In the genomic region with DNA sequence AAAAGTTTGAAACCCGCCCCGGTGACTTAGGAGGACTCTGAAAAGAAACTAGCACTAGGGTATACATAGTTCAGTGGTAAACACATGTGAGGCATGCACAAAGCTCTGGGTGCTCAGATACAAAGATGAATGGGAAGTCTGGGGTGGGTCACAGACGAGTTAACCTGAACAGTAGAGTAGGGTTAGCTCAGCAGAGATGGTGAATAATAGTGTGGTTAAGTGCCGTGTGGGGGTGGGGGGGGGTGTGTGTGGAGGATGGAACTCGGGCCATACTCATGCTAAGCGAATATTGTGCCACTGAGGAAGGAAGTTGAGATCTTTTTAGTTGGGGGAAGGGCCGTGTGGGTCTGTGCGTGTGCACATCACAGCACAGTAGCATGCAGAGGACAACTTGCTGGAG, we compare ENCODE assay signal across 10 mouse cellular contexts. TPM values are rescaled to one million over a fixed set of nuclear protein-coding genes. Genes with fewer than 3 reads are reported as not detected.
DNase-seq lines count a peak whose midpoint lies in the region; ATAC-seq and TF ChIP-seq lines count a peak whose summit lies in the region.
"Had no signal": no experiment of that assay in that cellular context is flagged by ENCODE, and none has a peak within 500 bp of the region (broad histone marks: within the 10 kb centered on the region; RNA-seq: fewer than 3 reads in every experiment).

No protein-coding gene starts in this region.

- no peak for TF ChIP-seq CTCF in intestine, postnatal 0 days (IDR thresholded peaks at IDR 0.05; ENCODE audit: low read depth)

- 80% methylated on average over 8 of the region's 8 CpGs for WGBS in heart, embryonic 12.5 days
- WGBS in neural tube, embryonic 13.5 days: 85% methylated on average over 8 of the region's 8 CpGs
- 84% methylated on average over 8 of the region's 8 CpGs for WGBS in neural tube, embryonic 15.5 days
- WGBS in intestine, postnatal 0 days: 66% methylated on average over 8 of the region's 8 CpGs

- H3K9ac ChIP-seq in heart, embryonic 12.5 days: peak overlapping the region; percentile 68; the same call in 1 of the 2 replicates
- peak overlapping the region; percentile 93 for H3K9ac ChIP-seq in neural tube, embryonic 13.5 days
- H3K9ac ChIP-seq in neural tube, embryonic 15.5 days (replicated peaks): no peak overlapping the region
- no peak overlapping the region for H3K9ac ChIP-seq in intestine, postnatal 0 days (ENCODE audit: low read depth, low read length)

- ATAC-seq in heart, embryonic 12.5 days (ENCODE audit: insufficient number of reproducible peaks, low FRiP score): no peak
- no peak for ATAC-seq in neural tube, embryonic 13.5 days (ENCODE audit: low read depth)
- no peak for ATAC-seq in neural tube, embryonic 15.5 days (ENCODE audit: low FRiP score)
- ATAC-seq in intestine, postnatal 0 days: no peak
- ATAC-seq: Patski had no signal

- H3K36me3 ChIP-seq in heart, embryonic 12.5 days: peaks cover 49% of the 10 kb centered on the region
- H3K36me3 ChIP-seq in neural tube, embryonic 13.5 days: peaks cover 37% of the 10 kb centered on the region
- H3K36me3 ChIP-seq in neural tube, embryonic 15.5 days: peaks cover 36% of the 10 kb centered on the region
- H3K36me3 ChIP-seq in intestine, postnatal 0 days (ENCODE audit: control insufficient read depth, insufficient read depth): peaks cover 24% of the 10 kb centered on the region

- H3K9me3 ChIP-seq in heart, embryonic 12.5 days (replicated peaks): no peaks in the 10 kb centered on the region
- no peaks in the 10 kb centered on the region for H3K9me3 ChIP-seq in neural tube, embryonic 13.5 days
- H3K9me3 ChIP-seq in neural tube, embryonic 15.5 days (replicated peaks): no peaks in the 10 kb centered on the region
- H3K9me3 ChIP-seq in intestine, postnatal 0 days (ENCODE audit: control insufficient read depth): no peaks in the 10 kb centered on the region

- no peak overlapping the region for H3K27ac ChIP-seq in heart, embryonic 12.5 days (ENCODE audit: poor library complexity, severe bottlenecking)
- no peak overlapping the region for H3K27ac ChIP-seq in neural tube, embryonic 13.5 days (replicated peaks)
- no peak overlapping the region for H3K27ac ChIP-seq in neural tube, embryonic 15.5 days (replicated peaks)
- H3K27ac ChIP-seq in intestine, postnatal 0 days (ENCODE audit: low read depth, low read length): no peak overlapping the region

- peaks cover 27% of the 10 kb centered on the region for H3K4me1 ChIP-seq in heart, embryonic 12.5 days (replicated peaks)
- peaks cover 34% of the 10 kb centered on the region for H3K4me1 ChIP-seq in neural tube, embryonic 13.5 days (replicated peaks)
- peaks cover 27% of the 10 kb centered on the region for H3K4me1 ChIP-seq in neural tube, embryonic 15.5 days
- H3K4me1 ChIP-seq in intestine, postnatal 0 days (replicated peaks; ENCODE audit: control insufficient read depth, insufficient read depth, low read length): peaks cover 8% of the 10 kb centered on the region

- H3K4me2 ChIP-seq in heart, embryonic 12.5 days: peak overlapping the region; percentile 81
- H3K4me2 ChIP-seq in neural tube, embryonic 13.5 days: peak overlapping the region; percentile 88; the same call in 1 of the 2 replicates
- no peak overlapping the region for H3K4me2 ChIP-seq in neural tube, embryonic 15.5 days
- H3K4me2 ChIP-seq in intestine, postnatal 0 days (replicated peaks; ENCODE audit: low read depth): peak overlapping the region; percentile 66; the same call in 1 of the 2 replicates

- H3K27me3 ChIP-seq in heart, embryonic 12.5 days (replicated peaks): no peaks in the 10 kb centered on the region
- no peaks in the 10 kb centered on the region for H3K27me3 ChIP-seq in neural tube, embryonic 13.5 days
- no peaks in the 10 kb centered on the region for H3K27me3 ChIP-seq in neural tube, embryonic 15.5 days (replicated peaks)
- no peaks in the 10 kb centered on the region for H3K27me3 ChIP-seq in intestine, postnatal 0 days (replicated peaks; ENCODE audit: control insufficient read depth, insufficient read depth, low read length)
- H3K27me3 ChIP-seq: Patski had no signal

- DNase-seq in heart, adult 8-10 months (ENCODE audit: low spot score): no peak
- no peak for DNase-seq in right cerebral cortex, adult 18-20 months
- DNase-seq in embryo, embryonic 10.5 days (ENCODE audit: low spot score): no peak
- DNase-seq in left cerebral cortex, adult 8-10 months (ENCODE audit: low spot score in 2 of 2): no peak
- DNase-seq: spleen, adult 18-20 months had no signal

- H3K4me3 ChIP-seq in heart, embryonic 12.5 days: peak overlapping the region; percentile 97
- no peak overlapping the region for H3K4me3 ChIP-seq in neural tube, embryonic 13.5 days
- H3K4me3 ChIP-seq in neural tube, embryonic 15.5 days (replicated peaks): no peak overlapping the region
- H3K4me3 ChIP-seq in intestine, postnatal 0 days (ENCODE audit: low read depth, low read length): no peak overlapping the region

RNA-seq across cellular contexts. Expression of a gene that starts 2.1 kb away (rescaled TPM):
- polyA plus RNA-seq in heart, embryonic 12.5 days (2016; fragmentation: Nextera tagmentation; extraction: Ambion mirVana): 950 TPM in 2 replicates
- total RNA-seq in heart, adult 8-10 months (2022): 1,000 to 10,000 TPM; 1,906 to 1,974 (median 1,950) TPM
- 607 and 633 TPM in 2 replicates for polyA plus RNA-seq in neural tube, embryonic 13.5 days (2015; fragmentation: Nextera tagmentation; extraction: Ambion mirVana)
- polyA plus RNA-seq in neural tube, embryonic 15.5 days (2015; fragmentation: Nextera tagmentation; extraction: Ambion mirVana): 658 and 665 TPM in 2 replicates
- 798 and 872 TPM in 2 replicates for polyA plus RNA-seq in intestine, postnatal 0 days (2015; fragmentation: Nextera tagmentation; extraction: Ambion mirVana)
- total RNA-seq in left cerebral cortex, adult 8-10 months (2022): 100 to 1,000 TPM; 407 to 445 (median 424) TPM

RNA-seq across cellular contexts. Expression of a gene that starts 2.1 kb away (rescaled TPM):
- polyA plus RNA-seq in heart, embryonic 12.5 days (2016; fragmentation: Nextera tagmentation; extraction: Ambion mirVana): not detected in 2 replicates
- not detected for total RNA-seq in heart, adult 8-10 months (2022)
- 0.68 TPM in 1 of 2 replicates, not detected in the other for polyA plus RNA-seq in neural tube, embryonic 13.5 days (2015; fragmentation: Nextera tagmentation; extraction: Ambion mirVana)
- polyA plus RNA-seq in neural tube, embryonic 15.5 days (2015; fragmentation: Nextera tagmentation; extraction: Ambion mirVana): 0.36 and 0.88 TPM in 2 replicates
- polyA plus RNA-seq in intestine, postnatal 0 days (2015; fragmentation: Nextera tagmentation; extraction: Ambion mirVana): 0.21 and 0.27 TPM in 2 replicates
- under 1 TPM in 2 of 4 experiments, not detected in 2; 0.30 to 0.37 TPM for total RNA-seq in left cerebral cortex, adult 8-10 months (2022)

RNA-seq across cellular contexts. Expression of a gene that starts 26.4 kb away (rescaled TPM):
- 0.22 TPM in 1 of 2 replicates, not detected in the other for polyA plus RNA-seq in heart, embryonic 12.5 days (2016; fragmentation: Nextera tagmentation; extraction: Ambion mirVana)
- total RNA-seq in heart, adult 8-10 months (2022): not detected
- 77.2 and 85.9 TPM in 2 replicates for polyA plus RNA-seq in neural tube, embryonic 13.5 days (2015; fragmentation: Nextera tagmentation; extraction: Ambion mirVana)
- 65.5 and 87.3 TPM in 2 replicates for polyA plus RNA-seq in neural tube, embryonic 15.5 days (2015; fragmentation: Nextera tagmentation; extraction: Ambion mirVana)
- 0.82 and 0.91 TPM in 2 replicates for polyA plus RNA-seq in intestine, postnatal 0 days (2015; fragmentation: Nextera tagmentation; extraction: Ambion mirVana)
- total RNA-seq in left cerebral cortex, adult 8-10 months (2022): 10 to 100 TPM; 61.8 to 78.3 (median 68.6) TPM

RNA-seq across cellular contexts. Expression of a gene that starts 36.1 kb away (rescaled TPM):
- polyA plus RNA-seq in heart, embryonic 12.5 days (2016; fragmentation: Nextera tagmentation; extraction: Ambion mirVana): 34.5 and 35.8 TPM in 2 replicates
- total RNA-seq in heart, adult 8-10 months (2022): 10 to 100 TPM; 14.9 to 19.0 (median 16.7) TPM
- 80.3 and 84.5 TPM in 2 replicates for polyA plus RNA-seq in neural tube, embryonic 13.5 days (2015; fragmentation: Nextera tagmentation; extraction: Ambion mirVana)
- 73.6 and 88.2 TPM in 2 replicates for polyA plus RNA-seq in neural tube, embryonic 15.5 days (2015; fragmentation: Nextera tagmentation; extraction: Ambion mirVana)
- polyA plus RNA-seq in intestine, postnatal 0 days (2015; fragmentation: Nextera tagmentation; extraction: Ambion mirVana): 127 and 132 TPM in 2 replicates
- total RNA-seq in left cerebral cortex, adult 8-10 months (2022): 10 to 100 TPM; 16.8 to 20.5 (median 19.7) TPM

Comparison
In these comparisons a context has a peak if more than half of its experiments do, and no peak if none do; other contexts are left out.
1. H3K9ac ChIP-seq: peak in heart, embryonic 12.5 days (single experiment) and neural tube, embryonic 13.5 days (single experiment); none in neural tube, embryonic 15.5 days (single experiment) and intestine, postnatal 0 days (single experiment).
2. RNA of a gene that starts 26.4 kb away (polyA plus RNA-seq): 65.5 to 87.3 TPM in neural tube, embryonic 15.5 days and 77.2 to 85.9 TPM in neural tube, embryonic 13.5 days; 0.82 to 0.91 TPM in intestine, postnatal 0 days and 0.22 TPM in heart, embryonic 12.5 days; every median in the first group is over 10 times any median in the second.